Mouse (Mus musculus): ENCODE measurements around the gene Strn. TPM values are rescaled to one million over a fixed set of nuclear protein-coding genes. Genes with fewer than 3 reads are reported as not detected.
A peak's percentile ranks its signal among the peaks of the same experiment; 100 is the strongest.

Gene Strn
- polyA plus RNA-seq (2014; fragmentation: Nextera tagmentation; extraction: Ambion mirVana): 21.6 and 23.3 TPM in 2 replicates

GRCm38 (mm10) chr17:78737096-78737495 is at the start of gene Strn:
Strn (minus strand) TSS chr17:78737196.
- no peaks in the 10 kb centered on the region for H3K27me3 ChIP-seq (ENCODE audit: control insufficient read depth, insufficient read depth, low read length)
- peak within 1 kb of the TSS; percentile 98 for H3K9ac ChIP-seq (ENCODE audit: low read length)
- WGBS: 36% methylated on average over 4 of the region's 4 CpGs
- no peaks in the 10 kb centered on the region for H3K9me3 ChIP-seq (ENCODE audit: control insufficient read depth, low read length)
- peaks cover 2 to 30% of the 10 kb centered on the region in 2 experiments for H3K4me1 ChIP-seq (ENCODE audit: control insufficient read depth in 2 of 2, insufficient read depth in 2 of 2, low read length in 2 of 2)
- no peak for ATAC-seq (ENCODE audit: insufficient number of reproducible peaks, insufficient read depth, low FRiP score, low read depth)
- peak within 1 kb of the TSS; percentile 85 for H3K4me2 ChIP-seq (ENCODE audit: low read length)
- peak within 1 kb of the TSS; percentile 86 to 97 for H3K27ac ChIP-seq (replicated peaks in 1 of 2; ENCODE audit: control insufficient read depth in 1 of 2, insufficient read depth in 1 of 2, low read depth in 2 of 2, low read length in 2 of 2)
- peaks cover 3% of the 10 kb centered on the region; the same call in 1 of the 2 replicates for H3K36me3 ChIP-seq (ENCODE audit: control insufficient read depth, insufficient read depth, low read length)
- peak within 1 kb of the TSS; percentile 70 to 95 for H3K4me3 ChIP-seq (ENCODE audit: control insufficient read depth in 1 of 2, insufficient read depth in 1 of 2, low read depth in 1 of 2, low read length in 2 of 2)

DNA sequence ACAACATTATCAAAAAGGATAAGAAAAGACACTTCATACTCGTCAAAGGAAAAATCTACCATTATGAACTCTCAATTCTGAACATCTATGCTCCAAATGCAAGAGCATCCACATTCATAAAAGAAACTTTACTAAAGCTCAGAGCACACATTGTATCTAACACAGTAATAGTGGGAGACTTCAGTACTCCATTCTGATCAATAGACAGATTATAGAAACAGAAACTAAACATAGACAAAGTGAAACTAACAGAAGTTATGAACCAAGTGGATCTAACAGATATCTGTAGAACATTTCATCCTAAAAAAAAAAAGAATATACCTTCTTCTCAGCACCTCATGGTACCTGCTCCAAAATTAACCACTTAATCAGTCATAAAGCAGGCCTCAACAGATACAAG is 41.8 kb upstream of the Strn start:
- H3K9me3 ChIP-seq (ENCODE audit: control insufficient read depth, low read length): no peaks in the 10 kb centered on the region
- no peak overlapping the region for H3K27ac ChIP-seq (replicated peaks in 1 of 2; ENCODE audit: control insufficient read depth in 1 of 2, insufficient read depth in 1 of 2, low read depth in 2 of 2, low read length in 2 of 2)
- no peak overlapping the region for H3K4me2 ChIP-seq (ENCODE audit: low read length)
- WGBS: 95% methylated on average over 1 of the region's 1 CpGs
- H3K27me3 ChIP-seq (ENCODE audit: control insufficient read depth, insufficient read depth, low read length): no peaks in the 10 kb centered on the region
- no peak overlapping the region for H3K9ac ChIP-seq (ENCODE audit: low read length)
- ATAC-seq (ENCODE audit: insufficient number of reproducible peaks, insufficient read depth, low FRiP score, low read depth): no peak
- H3K4me1 ChIP-seq (ENCODE audit: control insufficient read depth in 2 of 2, insufficient read depth in 2 of 2, low read length in 2 of 2): no peaks in the 10 kb centered on the region
- peaks cover 21% of the 10 kb centered on the region for H3K36me3 ChIP-seq (ENCODE audit: control insufficient read depth, insufficient read depth, low read length)
- no peak overlapping the region for H3K4me3 ChIP-seq (ENCODE audit: control insufficient read depth in 1 of 2, insufficient read depth in 1 of 2, low read depth in 1 of 2, low read length in 2 of 2)

DNA sequence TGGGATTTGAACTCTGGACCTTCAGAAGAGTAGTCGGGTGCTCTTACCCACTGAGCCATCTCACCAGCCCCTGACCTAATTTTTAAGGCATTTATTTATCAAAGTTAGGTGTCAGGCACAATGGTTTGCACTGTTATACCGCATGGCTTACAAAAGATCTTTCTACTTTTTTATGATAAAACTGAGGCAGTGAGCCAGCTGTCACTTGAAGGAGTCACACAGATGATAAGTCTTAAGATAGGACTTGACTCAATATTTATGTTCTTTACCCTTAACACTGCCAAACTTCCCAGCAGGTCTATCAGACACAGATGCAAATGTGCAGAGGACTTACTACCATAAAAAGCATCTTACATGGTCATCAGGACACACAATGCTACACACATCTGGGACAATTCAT is 35.3 kb upstream of the Strn start:
- Histone ChIP-seq H3K27ac (replicated peaks in 1 of 2; ENCODE audit: control insufficient read depth in 1 of 2, insufficient read depth in 1 of 2, low read depth in 2 of 2, low read length in 2 of 2) (no peak overlapping the region), H3K36me3 (ENCODE audit: control insufficient read depth, insufficient read depth, low read length) (peaks cover 26% of the 10 kb centered on the region), H3K4me1 (ENCODE audit: control insufficient read depth in 2 of 2, insufficient read depth in 2 of 2, low read length in 2 of 2) (peaks cover 19 to 40% of the 10 kb centered on the region in 2 experiments), H3K27me3 (ENCODE audit: control insufficient read depth, insufficient read depth, low read length) (no peaks in the 10 kb centered on the region), H3K4me3 (ENCODE audit: control insufficient read depth in 1 of 2, insufficient read depth in 1 of 2, low read depth in 1 of 2, low read length in 2 of 2) (no peak overlapping the region), H3K4me2 (ENCODE audit: low read length) (no peak overlapping the region), H3K9me3 (ENCODE audit: control insufficient read depth, low read length) (no peaks in the 10 kb centered on the region), H3K9ac (ENCODE audit: low read length) (no peak overlapping the region)
- WGBS: 59% methylated on average over 2 of the region's 2 CpGs
- ATAC-seq (ENCODE audit: insufficient number of reproducible peaks, insufficient read depth, low FRiP score, low read depth): no peak

GRCm38 (mm10) chr17:78770932-78771331 is 33.9 kb upstream of the Strn start:
- WGBS: 22% methylated on average over 7 of the region's 7 CpGs
- ATAC-seq (ENCODE audit: insufficient number of reproducible peaks, insufficient read depth, low FRiP score, low read depth): no peak

GRCm38 (mm10) chr17:78769341-78769740 is 32.3 kb upstream of the Strn start:
- Histone ChIP-seq H3K9ac (ENCODE audit: low read length) (no peak overlapping the region), H3K9me3 (ENCODE audit: control insufficient read depth, low read length) (no peaks in the 10 kb centered on the region), H3K27me3 (ENCODE audit: control insufficient read depth, insufficient read depth, low read length) (no peaks in the 10 kb centered on the region), H3K4me1 (ENCODE audit: control insufficient read depth in 2 of 2, insufficient read depth in 2 of 2, low read length in 2 of 2) (peaks cover 22 to 47% of the 10 kb centered on the region in 2 experiments), H3K4me3 (ENCODE audit: control insufficient read depth in 1 of 2, insufficient read depth in 1 of 2, low read depth in 1 of 2, low read length in 2 of 2) (no peak overlapping the region), H3K4me2 (ENCODE audit: low read length) (peak overlapping the region; percentile 7; the same call in 1 of the 2 replicates), H3K36me3 (ENCODE audit: control insufficient read depth, insufficient read depth, low read length) (peaks cover 49% of the 10 kb centered on the region), H3K27ac (replicated peaks in 1 of 2; ENCODE audit: control insufficient read depth in 1 of 2, insufficient read depth in 1 of 2, low read depth in 2 of 2, low read length in 2 of 2) (peak overlapping the region; percentile 91 to 92)
- WGBS: 22% methylated on average over 3 of the region's 3 CpGs
- ATAC-seq (ENCODE audit: insufficient number of reproducible peaks, insufficient read depth, low FRiP score, low read depth): peak; percentile 86

More at GRCm38 (mm10) chr17:78770932-78771331, 33.9 kb upstream of the Strn start:
- Histone ChIP-seq H3K4me2 (ENCODE audit: low read length) (no peak overlapping the region), H3K36me3 (ENCODE audit: control insufficient read depth, insufficient read depth, low read length) (peaks cover 34% of the 10 kb centered on the region), H3K4me3 (ENCODE audit: control insufficient read depth in 1 of 2, insufficient read depth in 1 of 2, low read depth in 1 of 2, low read length in 2 of 2) (no peak overlapping the region), H3K27ac (replicated peaks in 1 of 2; ENCODE audit: control insufficient read depth in 1 of 2, insufficient read depth in 1 of 2, low read depth in 2 of 2, low read length in 2 of 2) (peak overlapping the region; percentile 52 to 92), H3K9ac (ENCODE audit: low read length) (no peak overlapping the region; the same call in 1 of the 2 replicates), H3K27me3 (ENCODE audit: control insufficient read depth, insufficient read depth, low read length) (no peaks in the 10 kb centered on the region), H3K4me1 (ENCODE audit: control insufficient read depth in 2 of 2, insufficient read depth in 2 of 2, low read length in 2 of 2) (peaks cover 22 to 45% of the 10 kb centered on the region in 2 experiments), H3K9me3 (ENCODE audit: control insufficient read depth, low read length) (no peaks in the 10 kb centered on the region)

DNA sequence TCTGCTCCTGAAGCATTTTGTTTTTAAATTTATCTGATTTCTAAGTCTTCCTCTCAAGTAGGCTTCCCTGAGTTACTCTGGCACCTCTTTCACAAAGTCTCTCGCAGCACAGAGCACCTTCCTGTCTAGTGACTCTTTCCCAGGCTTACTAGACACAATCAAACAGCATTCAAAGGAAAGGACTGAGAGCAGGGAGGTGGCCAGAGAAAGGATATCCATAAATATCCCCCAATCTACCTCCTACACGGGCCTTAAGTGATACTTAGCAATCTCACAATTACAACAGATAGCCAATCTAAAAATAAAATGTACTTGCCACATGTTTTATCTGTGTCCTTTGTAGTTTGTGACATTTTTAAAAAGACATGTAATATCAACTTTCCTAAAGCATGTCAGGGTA is 31.9 kb upstream of the Strn start:
- Histone ChIP-seq H3K36me3 (ENCODE audit: control insufficient read depth, insufficient read depth, low read length) (peaks cover 54% of the 10 kb centered on the region), H3K27ac (replicated peaks in 1 of 2; ENCODE audit: control insufficient read depth in 1 of 2, insufficient read depth in 1 of 2, low read depth in 2 of 2, low read length in 2 of 2) (peak overlapping the region; percentile 79 to 92), H3K9ac (ENCODE audit: low read length) (no peak overlapping the region), H3K9me3 (ENCODE audit: control insufficient read depth, low read length) (no peaks in the 10 kb centered on the region), H3K27me3 (ENCODE audit: control insufficient read depth, insufficient read depth, low read length) (no peaks in the 10 kb centered on the region), H3K4me2 (ENCODE audit: low read length) (peak overlapping the region; percentile 7; the same call in 1 of the 2 replicates), H3K4me3 (ENCODE audit: control insufficient read depth in 1 of 2, insufficient read depth in 1 of 2, low read depth in 1 of 2, low read length in 2 of 2) (no peak overlapping the region), H3K4me1 (ENCODE audit: control insufficient read depth in 2 of 2, insufficient read depth in 2 of 2, low read length in 2 of 2) (peaks cover 25 to 50% of the 10 kb centered on the region in 2 experiments)
- peak; percentile 80 for ATAC-seq (ENCODE audit: insufficient number of reproducible peaks, insufficient read depth, low FRiP score, low read depth)
- WGBS: 6% methylated on average over 2 of the region's 2 CpGs

DNA sequence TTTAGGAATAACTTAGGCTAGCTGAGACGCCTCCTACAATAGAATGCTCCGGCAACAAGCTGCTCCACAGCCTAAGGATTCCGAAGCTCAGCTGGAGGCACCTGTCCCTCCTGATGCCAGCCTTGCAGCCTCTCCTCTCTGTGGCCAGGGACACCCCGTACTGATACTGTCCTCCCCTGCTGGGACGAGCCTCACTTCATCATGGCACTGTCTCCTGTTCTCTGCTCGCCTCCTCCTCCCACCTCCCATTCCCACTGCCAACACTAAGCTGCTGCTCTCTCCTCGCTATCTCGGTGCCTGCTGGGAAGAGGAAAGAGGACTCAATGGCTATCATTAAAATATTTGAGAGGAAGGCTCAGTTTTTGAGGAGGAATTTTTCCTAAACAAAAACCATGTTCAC is 30.6 kb upstream of the Strn start:
- Histone ChIP-seq H3K4me2 (ENCODE audit: low read length) (0 out of 2 replicates have a peak overlapping the region, but pooled peaks have one; percentile 37), H3K27ac (replicated peaks in 1 of 2; ENCODE audit: control insufficient read depth in 1 of 2, insufficient read depth in 1 of 2, low read depth in 2 of 2, low read length in 2 of 2) (peak overlapping the region; percentile 32 to 92; a peak in 2 of 4 replicates), H3K36me3 (ENCODE audit: control insufficient read depth, insufficient read depth, low read length) (peaks cover 56% of the 10 kb centered on the region), H3K27me3 (ENCODE audit: control insufficient read depth, insufficient read depth, low read length) (no peaks in the 10 kb centered on the region), H3K4me1 (ENCODE audit: control insufficient read depth in 2 of 2, insufficient read depth in 2 of 2, low read length in 2 of 2) (peaks cover 25 to 50% of the 10 kb centered on the region in 2 experiments), H3K9me3 (ENCODE audit: control insufficient read depth, low read length) (no peaks in the 10 kb centered on the region), H3K9ac (ENCODE audit: low read length) (peak overlapping the region; percentile 13; the same call in 1 of the 2 replicates), H3K4me3 (ENCODE audit: control insufficient read depth in 1 of 2, insufficient read depth in 1 of 2, low read depth in 1 of 2, low read length in 2 of 2) (no peak overlapping the region)
- no peak for ATAC-seq (ENCODE audit: insufficient number of reproducible peaks, insufficient read depth, low FRiP score, low read depth)
- 52% methylated on average over 8 of the region's 8 CpGs for WGBS

DNA sequence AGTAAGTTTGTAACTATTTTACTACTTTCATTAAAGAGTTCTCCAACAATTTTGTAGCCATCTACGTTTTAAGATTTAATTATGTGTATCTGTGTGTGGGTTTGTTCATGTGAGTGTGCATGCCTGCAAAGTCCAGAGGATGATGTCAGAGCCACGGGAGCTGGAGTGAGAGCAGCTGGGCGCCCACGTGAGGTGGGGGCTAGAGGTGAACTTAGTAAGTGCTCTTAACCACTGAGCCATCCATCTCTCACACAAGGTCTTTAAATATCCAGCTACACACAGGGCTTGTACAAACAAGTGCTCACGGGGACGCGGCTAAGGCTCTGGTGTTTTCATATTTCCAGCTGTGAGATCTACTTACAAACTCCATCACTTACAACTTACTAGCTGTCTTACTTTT is 29.1 kb upstream of the Strn start:
- no peak overlapping the region for H3K27ac ChIP-seq (replicated peaks in 1 of 2; ENCODE audit: control insufficient read depth in 1 of 2, insufficient read depth in 1 of 2, low read depth in 2 of 2, low read length in 2 of 2)
- H3K9me3 ChIP-seq (ENCODE audit: control insufficient read depth, low read length): no peaks in the 10 kb centered on the region
- no peak overlapping the region for H3K9ac ChIP-seq (ENCODE audit: low read length)
- whole genome bisulfite sequencing: 75% methylated on average over 7 of the region's 7 CpGs
- peaks cover 23 to 42% of the 10 kb centered on the region in 2 experiments for H3K4me1 ChIP-seq (ENCODE audit: control insufficient read depth in 2 of 2, insufficient read depth in 2 of 2, low read length in 2 of 2)
- no peak overlapping the region for H3K4me3 ChIP-seq (ENCODE audit: control insufficient read depth in 1 of 2, insufficient read depth in 1 of 2, low read depth in 1 of 2, low read length in 2 of 2)
- no peak for ATAC-seq (ENCODE audit: insufficient number of reproducible peaks, insufficient read depth, low FRiP score, low read depth)
- no peaks in the 10 kb centered on the region for H3K27me3 ChIP-seq (ENCODE audit: control insufficient read depth, insufficient read depth, low read length)
- H3K4me2 ChIP-seq (ENCODE audit: low read length): no peak overlapping the region
- H3K36me3 ChIP-seq (ENCODE audit: control insufficient read depth, insufficient read depth, low read length): peaks cover 64% of the 10 kb centered on the region

All from heart, embryonic 14.5 days (tissue).